Mouse (Mus musculus) retina, postnatal 7 days (tissue): Measurements from ENCODE around the gene Shtn1.
A peak's percentile ranks its signal among the peaks of the same experiment; 100 is the strongest.

Experiments used
- DNase-seq: peaks from one replicate; pipeline ENCODE4 v3.0.0-alpha.2; 2012; ENCODE audit warnings: low read depth, low spot score

Shtn1 gene

DNA sequence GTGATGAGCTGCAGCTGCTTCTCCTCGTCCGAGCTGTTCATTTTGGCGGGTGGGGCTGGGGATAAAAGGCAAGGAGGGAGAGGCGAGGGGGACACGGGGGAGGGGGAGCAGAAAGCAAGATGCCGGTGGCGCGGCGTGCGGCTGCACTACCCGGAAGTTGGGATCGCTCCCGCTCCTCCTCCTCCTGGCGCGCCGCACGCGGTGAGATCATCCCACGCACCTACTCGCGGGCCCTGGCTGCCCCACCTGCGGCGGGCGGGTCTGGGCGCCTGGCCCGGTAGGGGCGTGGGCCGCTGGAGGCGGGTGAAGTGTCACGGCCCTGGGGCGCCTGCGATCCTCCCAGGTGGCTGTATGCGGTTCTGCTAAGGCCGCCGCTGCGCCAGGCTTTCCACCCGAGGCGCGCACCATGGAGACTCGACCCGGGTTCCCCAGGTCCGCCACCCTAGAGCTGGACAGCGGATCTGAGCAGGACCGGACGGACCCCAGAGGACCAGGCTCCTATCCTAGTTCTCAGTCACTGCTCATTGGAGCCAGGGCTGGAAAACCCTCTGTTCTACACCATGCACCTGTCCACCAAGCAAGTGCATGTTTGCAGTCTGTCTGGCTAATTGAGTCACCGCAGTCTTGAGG is at the start of gene Shtn1:
Gene Shtn1 (minus strand): TSS at position 629 of the 630 bp plus-strand sequence.
- peak; percentile 34 for DNase-seq

GRCm38 (mm10) chr19:59114152-59114551 is 38.3 kb upstream of the Shtn1 start:
- DNase-seq: no peak

GRCm38 (mm10) chr19:59109937-59110336 is 34.0 kb upstream of the Shtn1 start:
- no peak for DNase-seq

DNA sequence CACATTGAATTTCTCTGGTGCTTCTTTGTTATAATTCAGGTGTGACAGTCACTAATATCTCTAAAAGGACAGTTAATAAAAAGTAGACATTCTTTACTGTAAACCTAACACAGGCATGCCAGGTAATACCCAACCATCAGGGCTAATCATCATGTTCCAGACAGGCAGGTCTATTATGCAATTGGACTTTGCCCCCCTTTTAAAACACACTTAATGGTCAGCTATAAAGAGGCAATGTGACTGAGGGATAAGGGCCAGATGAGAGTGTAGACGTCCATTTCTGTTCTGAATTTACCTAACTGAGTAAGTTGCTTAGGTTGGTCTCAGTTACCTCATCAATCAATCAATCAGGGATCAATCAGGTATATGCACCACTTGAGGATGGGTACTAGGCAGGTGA is 22.4 kb upstream of the Shtn1 start:
- no peak for DNase-seq

GRCm38 (mm10) chr19:59092295-59092694 is 16.4 kb upstream of the Shtn1 start:
- DNase-seq: no peak

GRCm38 (mm10) chr19:59090337-59090736 is 14.4 kb upstream of the Shtn1 start:
- no peak for DNase-seq

DNA sequence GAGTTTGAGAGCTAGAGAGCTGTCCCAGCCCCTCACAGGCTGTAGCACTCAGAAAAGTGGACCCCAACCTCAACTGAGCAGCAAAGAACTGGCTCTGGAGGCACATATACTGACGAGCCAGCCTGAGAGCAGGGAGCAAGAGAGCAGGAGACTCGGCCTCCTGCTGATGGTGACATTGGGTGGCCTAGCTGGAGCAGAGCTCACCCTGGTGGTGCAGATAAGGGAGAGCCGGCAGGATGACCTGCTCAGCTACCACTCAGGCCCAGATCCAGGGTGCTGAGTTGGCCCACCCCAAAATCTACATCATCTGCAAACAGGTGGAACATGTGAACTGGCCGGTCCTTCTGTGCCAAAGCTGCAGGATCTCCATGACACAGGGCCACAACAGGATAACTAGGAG is 8.4 kb upstream of the Shtn1 start:
- no peak for DNase-seq

- DNase-seq: no peak
Measured at GRCm38 (mm10) chr19:59076131-59076530, 231 bp upstream of the Shtn1 start.

- DNase-seq: no peak
Measured at GRCm38 (mm10) chr19:59074841-59075471, 944 bp downstream of the Shtn1 start.

- DNase-seq: no peak
Measured at GRCm38 (mm10) chr19:59074381-59074780, 1.5 kb downstream of the Shtn1 start.

GRCm38 (mm10) chr19:59073006-59073405 is 2.9 kb downstream of the Shtn1 start:
- no peak for DNase-seq

GRCm38 (mm10) chr19:59071979-59072378 is 3.9 kb downstream of the Shtn1 start:
- DNase-seq: no peak

- no peak for DNase-seq
Measured at GRCm38 (mm10) chr19:59071396-59071795, 4.5 kb downstream of the Shtn1 start.

GRCm38 (mm10) chr19:59067652-59068051 is 8.2 kb downstream of the Shtn1 start:
- no peak for DNase-seq

GRCm38 (mm10) chr19:59066670-59067069 is 9.2 kb downstream of the Shtn1 start:
- no peak for DNase-seq

DNA sequence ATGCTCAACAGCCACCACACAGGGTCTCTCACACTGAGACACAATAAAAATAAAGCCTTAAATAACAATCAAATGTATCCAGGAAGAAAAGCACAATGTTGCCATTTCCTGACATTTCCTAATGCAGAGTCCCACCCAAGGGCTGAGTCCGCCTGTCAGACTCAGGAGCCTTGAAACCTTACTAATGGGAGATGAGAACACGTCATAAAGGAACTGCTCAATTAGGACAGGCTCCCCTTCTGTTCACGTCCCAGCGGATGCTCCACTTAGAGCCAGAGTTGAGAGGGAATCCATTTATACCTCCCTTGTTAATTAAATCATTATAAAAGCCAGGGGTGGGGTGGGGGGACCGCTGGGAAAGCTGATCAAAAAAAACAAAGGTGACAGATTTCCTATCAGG is 9.8 kb downstream of the Shtn1 start:
- DNase-seq: no peak

DNA sequence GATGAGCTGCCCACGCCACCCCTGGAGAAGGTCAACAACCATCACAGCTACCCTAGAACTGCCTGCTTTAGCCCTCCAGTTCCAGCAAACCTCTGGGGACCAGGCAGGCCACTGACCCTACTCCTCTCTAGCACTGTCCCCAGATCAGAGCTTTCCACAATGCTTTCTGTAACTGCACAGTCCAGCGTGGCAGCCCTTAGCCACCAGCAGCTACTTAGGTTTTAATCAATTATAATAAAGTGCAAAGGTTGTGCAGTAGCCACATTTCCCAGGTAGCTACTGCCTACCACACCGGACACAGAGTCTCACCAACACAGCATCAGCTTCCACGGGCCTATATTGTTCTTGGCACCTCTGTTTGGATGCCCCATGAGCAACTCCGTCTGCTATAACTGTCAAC is 11.3 kb downstream of the Shtn1 start:
- DNase-seq: no peak

DNA sequence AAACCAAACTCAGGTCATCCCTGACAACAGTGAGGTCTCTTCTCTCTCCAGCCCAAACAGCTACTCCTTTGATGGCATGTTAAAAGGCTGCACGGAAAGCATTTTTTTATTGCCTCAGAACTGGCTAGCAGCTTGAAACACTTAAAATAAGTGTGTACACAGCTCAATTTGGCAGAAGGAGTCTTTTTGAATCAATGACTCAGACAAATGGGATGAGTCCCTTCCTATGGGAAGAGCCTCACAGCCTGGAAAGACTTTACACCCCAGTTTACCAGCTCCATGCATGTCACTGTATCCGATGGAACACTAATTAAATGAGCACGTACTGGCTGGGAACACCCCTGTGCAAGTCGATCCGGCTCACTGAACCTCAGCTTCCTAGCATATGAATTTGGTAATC is 12.3 kb downstream of the Shtn1 start:
- no peak for DNase-seq

DNA sequence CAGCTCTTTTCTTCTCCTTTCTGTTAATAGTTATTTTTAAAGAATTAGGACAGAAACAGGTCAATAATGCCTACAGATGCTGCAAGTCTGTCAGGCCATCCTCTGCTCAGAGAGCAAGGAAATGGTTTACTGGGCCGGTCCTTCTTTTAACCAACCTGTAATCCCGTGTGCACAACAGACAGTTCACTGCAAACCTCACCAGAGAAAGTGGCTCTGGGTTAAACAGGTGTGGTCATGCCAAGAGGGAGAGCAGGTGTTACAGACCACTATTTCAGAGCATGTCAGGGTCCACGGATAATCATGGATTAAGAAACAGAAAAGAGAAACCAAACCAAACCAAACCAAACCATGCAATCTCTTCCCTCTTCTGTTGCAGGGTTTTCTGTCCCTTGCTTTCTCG is 17.8 kb downstream of the Shtn1 start:
- no peak for DNase-seq

- DNase-seq: no peak
Measured at GRCm38 (mm10) chr19:59057366-59057765, 18.5 kb downstream of the Shtn1 start.

- no peak for DNase-seq
Measured at GRCm38 (mm10) chr19:59054632-59054951, 21.3 kb downstream of the Shtn1 start.

- DNase-seq: no peak
Measured at GRCm38 (mm10) chr19:59053931-59054631, 21.8 kb downstream of the Shtn1 start.
